Mouse (Mus musculus) stomach, embryonic 14.5 days (tissue): Measurements from ENCODE around the gene Ralb. TPM values are rescaled to one million over a fixed set of nuclear protein-coding genes. Genes with fewer than 3 reads are reported as not detected.
A peak's percentile ranks its signal among the peaks of the same experiment; 100 is the strongest.

Experiments
- ATAC-seq: fragments of 200-750 bp; cut with Nextera tagmentation; 2 replicates; pipeline ENCODE4 v1.8.0; 2017; ENCODE audit warnings: low read depth, moderate TSS enrichment; ENCODE audit not compliant: insufficient number of reproducible peaks, insufficient read depth, low FRiP score
- H3K27ac ChIP-seq: fragments of 300-500 bp; sonication (generic); 2 replicates; pipeline ENCODE4 v1.5.1; 2014; ENCODE audit warnings: mild to moderate bottlenecking, low read length, moderate library complexity, mixed read lengths
- H3K27me3 ChIP-seq: fragments of 300-500 bp; sonication (generic); 2 replicates; pipeline ENCODE4 v1.6.1; 2014; ENCODE audit warnings: low read length, control low read depth, mixed read lengths; ENCODE audit not compliant: control insufficient read depth, insufficient read depth
- H3K36me3 ChIP-seq: fragments of 300-500 bp; sonication (generic); 2 replicates; pipeline ENCODE4 v1.6.1; 2014; ENCODE audit warnings: mild to moderate bottlenecking, control low read depth, low read length, moderate library complexity, mixed read lengths; ENCODE audit not compliant: control insufficient read depth, insufficient read depth
- H3K4me1 ChIP-seq: fragments of 300-500 bp; sonication (generic); 2 replicates; pipeline ENCODE4 v1.6.1; 2014; ENCODE audit warnings: low read length, control low read depth, mixed read lengths; ENCODE audit not compliant: control insufficient read depth, insufficient read depth
- H3K4me2 ChIP-seq: fragments of 300-500 bp; sonication (generic); replicated peaks from 2 replicates; pipeline ENCODE4 v1.6.1; 2014; ENCODE audit warnings: low read depth, low read length, control low read depth
- H3K4me3 ChIP-seq: fragments of 300-500 bp; sonication (generic); 2 replicates; pipeline ENCODE4 v1.5.1; 2014; ENCODE audit warnings: low read depth, low read length, control low read depth
- H3K9ac ChIP-seq: fragments of 300-500 bp; sonication (generic); replicated peaks from 2 replicates; pipeline ENCODE4 v1.6.1; 2014; ENCODE audit warnings: low read depth, mild to moderate bottlenecking, control low read depth, low read length, moderate library complexity, mixed read lengths
- H3K9me3 ChIP-seq: fragments of 300-500 bp; sonication (generic); 2 replicates; pipeline ENCODE4 v1.6.1; 2016; ENCODE audit warnings: low read depth, low read length, control low read depth; ENCODE audit not compliant: control insufficient read depth
- WGBS: fragments of 180-500 bp; shearing (Covaris S2); extraction: QIAGEN DNeasy Blood & Tissue Kit; methylation state at CpG from one replicate; pipeline ENCODE4 v1.1.7; 2014; 5-methylcytosine and 5-hydroxymethylcytosine counted together
- polyA plus RNA-seq: library from polyadenylated mRNA; unstranded; fragments of >200 nt; fragmentation: Nextera tagmentation; extraction: Ambion mirVana; gene quantifications from 2 replicates; pipeline ENCODE4 v1.2.1, GENCODE M21; 2014

Ralb gene
- polyA plus RNA-seq, 1 experiment from 2014 or later, result 103 TPM

- Histone ChIP-seq H3K9ac (no peak overlapping the region), H3K4me2 (no peak overlapping the region), H3K4me3 (no peak overlapping the region), H3K27ac (no peak overlapping the region), H3K9me3 (no peaks in the 10 kb centered on the region), H3K4me1 (peaks cover 3% of the 10 kb centered on the region; the same call in 1 of the 2 replicates), H3K36me3 (no peaks in the 10 kb centered on the region), H3K27me3 (no peaks in the 10 kb centered on the region)
- 78% methylated on average over 5 of the region's 5 CpGs for WGBS
- no peak for ATAC-seq
These were observed 40.1 kb upstream of the Ralb start for GRCm38 (mm10) chr1:119544611-119545155.

- Histone ChIP-seq H3K4me1 (peaks cover 3% of the 10 kb centered on the region; the same call in 1 of the 2 replicates), H3K4me3 (no peak overlapping the region), H3K36me3 (no peaks in the 10 kb centered on the region), H3K9ac (no peak overlapping the region), H3K27me3 (no peaks in the 10 kb centered on the region), H3K9me3 (no peaks in the 10 kb centered on the region), H3K4me2 (no peak overlapping the region), H3K27ac (no peak overlapping the region)
- 80% methylated on average over 6 of the region's 6 CpGs for WGBS
- ATAC-seq, result no peak
These were observed 38.7 kb upstream of the Ralb start for GRCm38 (mm10) chr1:119543316-119543715.

GRCm38 (mm10) chr1:119541570-119541969, 37.0 kb upstream of the Ralb start:
- no peaks in the 10 kb centered on the region for H3K27me3 ChIP-seq
- peaks cover 3% of the 10 kb centered on the region; the same call in 1 of the 2 replicates for H3K4me1 ChIP-seq
- no peak overlapping the region for H3K4me3 ChIP-seq
- no peak overlapping the region for H3K9ac ChIP-seq
- 37% methylated on average over 3 of the region's 3 CpGs for WGBS
- H3K36me3 ChIP-seq, result no peaks in the 10 kb centered on the region
- H3K4me2 ChIP-seq, result no peak overlapping the region
- no peak overlapping the region for H3K27ac ChIP-seq
- ATAC-seq, result no peak
- H3K9me3 ChIP-seq, result no peaks in the 10 kb centered on the region

DNA sequence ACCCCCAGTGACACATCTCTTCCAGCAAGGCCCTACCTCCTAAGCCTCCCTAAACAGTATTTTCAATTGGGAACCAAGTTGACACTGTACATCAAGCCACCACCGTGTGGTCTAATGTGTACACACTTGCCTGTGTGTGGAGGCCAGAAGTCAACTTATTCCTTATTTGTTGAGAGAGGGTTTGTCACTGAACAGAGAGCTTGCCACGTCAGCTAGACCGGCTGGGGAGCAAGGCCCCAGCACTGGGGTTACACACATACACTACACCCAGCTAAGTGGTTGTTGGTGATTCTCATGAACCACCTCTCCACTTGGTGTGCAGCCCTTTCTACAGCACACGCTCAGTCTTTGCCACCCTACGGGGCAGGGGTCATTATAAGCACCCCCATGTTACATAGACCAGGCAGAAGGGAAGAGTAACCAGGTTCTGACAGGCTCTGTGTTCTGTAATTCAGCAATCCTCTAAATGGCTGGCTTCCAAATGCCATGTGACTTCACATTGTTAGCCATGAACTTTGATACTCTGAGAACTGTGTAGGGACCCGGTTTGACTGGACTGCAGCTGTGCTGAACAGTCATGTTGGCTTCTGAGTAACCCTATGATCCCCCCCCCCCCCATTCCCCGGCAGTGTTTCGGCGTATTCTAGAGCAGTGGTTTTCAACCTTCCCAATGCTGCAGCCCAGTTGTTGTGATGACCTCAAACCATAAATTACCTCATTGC, 36.4 kb upstream of the Ralb start:
- Histone ChIP-seq H3K9ac (no peak overlapping the region), H3K4me2 (no peak overlapping the region), H3K4me3 (no peak overlapping the region), H3K4me1 (peaks cover 3% of the 10 kb centered on the region; the same call in 1 of the 2 replicates), H3K27me3 (no peaks in the 10 kb centered on the region), H3K9me3 (no peaks in the 10 kb centered on the region), H3K36me3 (no peaks in the 10 kb centered on the region), H3K27ac (no peak overlapping the region)
- 59% methylated on average over 9 of the region's 9 CpGs for WGBS
- ATAC-seq, result peak; percentile 21; the same call in 1 of the 2 replicates

DNA sequence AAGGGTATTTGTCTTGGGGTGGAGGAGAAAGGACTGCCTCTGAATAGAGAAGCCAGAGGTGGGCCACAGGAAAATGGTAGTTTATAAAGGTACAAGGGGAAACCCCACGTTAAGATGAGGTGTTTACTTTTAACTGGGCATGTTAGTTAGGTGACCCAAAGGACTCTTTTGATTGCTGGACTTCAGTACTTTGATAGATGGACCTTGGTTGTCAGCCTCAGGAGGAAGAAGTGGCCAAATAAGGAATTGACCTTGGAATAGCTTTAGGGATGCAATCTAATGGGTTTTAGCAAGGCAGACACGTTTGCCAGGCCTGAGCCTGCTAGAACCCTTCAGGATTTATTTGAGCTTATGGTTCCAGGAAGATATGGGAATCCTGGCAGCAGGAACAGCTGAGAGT, 34.7 kb upstream of the Ralb start:
- no peak for ATAC-seq
- no peaks in the 10 kb centered on the region for H3K9me3 ChIP-seq
- H3K4me3 ChIP-seq, result no peak overlapping the region
- no peak overlapping the region for H3K27ac ChIP-seq
- peaks cover 3% of the 10 kb centered on the region; the same call in 1 of the 2 replicates for H3K4me1 ChIP-seq
- no peaks in the 10 kb centered on the region for H3K27me3 ChIP-seq
- 36% methylated on average over 2 of the region's 2 CpGs for WGBS
- H3K9ac ChIP-seq, result no peak overlapping the region
- H3K4me2 ChIP-seq, result no peak overlapping the region
- no peaks in the 10 kb centered on the region for H3K36me3 ChIP-seq

- H3K4me2 ChIP-seq, result no peak overlapping the region
- WGBS, result 72% methylated on average over 6 of the region's 6 CpGs
- peak; percentile 68 for ATAC-seq
- no peak overlapping the region for H3K9ac ChIP-seq
- H3K27me3 ChIP-seq, result no peaks in the 10 kb centered on the region
- H3K36me3 ChIP-seq, result no peaks in the 10 kb centered on the region
- H3K27ac ChIP-seq, result no peak overlapping the region
- H3K9me3 ChIP-seq, result no peaks in the 10 kb centered on the region
- peaks cover 3% of the 10 kb centered on the region; the same call in 1 of the 2 replicates for H3K4me1 ChIP-seq
- H3K4me3 ChIP-seq, result no peak overlapping the region
These were observed 33.1 kb upstream of the Ralb start for GRCm38 (mm10) chr1:119537651-119538050.

GRCm38 (mm10) chr1:119536122-119536521, 31.5 kb upstream of the Ralb start:
- no peak overlapping the region for H3K9ac ChIP-seq
- no peak for ATAC-seq
- H3K9me3 ChIP-seq, result no peaks in the 10 kb centered on the region
- 83% methylated on average over 2 of the region's 2 CpGs for WGBS
- H3K36me3 ChIP-seq, result no peaks in the 10 kb centered on the region
- no peak overlapping the region for H3K4me3 ChIP-seq
- H3K4me2 ChIP-seq, result no peak overlapping the region
- H3K27me3 ChIP-seq, result no peaks in the 10 kb centered on the region
- no peak overlapping the region for H3K27ac ChIP-seq
- H3K4me1 ChIP-seq, result peaks cover 3% of the 10 kb centered on the region; the same call in 1 of the 2 replicates

GRCm38 (mm10) chr1:119534341-119534740, 29.7 kb upstream of the Ralb start:
- Histone ChIP-seq H3K27me3 (no peaks in the 10 kb centered on the region), H3K9me3 (no peaks in the 10 kb centered on the region), H3K4me1 (no peaks in the 10 kb centered on the region), H3K27ac (no peak overlapping the region), H3K4me3 (no peak overlapping the region), H3K9ac (no peak overlapping the region), H3K36me3 (no peaks in the 10 kb centered on the region), H3K4me2 (no peak overlapping the region)
- WGBS, result 92% methylated on average over 5 of the region's 5 CpGs
- no peak for ATAC-seq
